Mouse (Mus musculus): ENCODE results near the gene Selenom.

DNA sequence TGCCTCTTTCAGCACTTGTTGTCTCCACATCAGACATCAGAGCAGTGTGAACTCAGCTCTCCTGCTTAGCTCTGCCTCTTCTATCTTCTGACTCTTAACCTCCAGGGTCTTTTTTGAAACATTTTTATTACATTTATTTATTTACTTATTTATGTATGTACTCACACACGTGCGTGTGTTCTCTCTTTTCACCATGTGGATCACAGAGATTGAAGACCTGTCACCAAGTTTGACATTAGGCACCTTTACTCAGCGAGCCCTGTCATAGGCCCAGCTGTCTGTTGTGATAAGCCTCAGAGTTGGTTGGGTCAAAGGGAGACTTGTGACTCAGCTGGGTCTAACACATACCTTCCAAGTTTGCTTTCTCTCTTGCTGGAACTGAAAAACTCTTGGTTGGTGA, 43.4 kb downstream of the Selenom start:
- no peak for TF ChIP-seq CTCF (conservative IDR thresholded peaks at IDR 0.05; ENCODE audit: low read length)
- no peak for TF ChIP-seq POU5F1 (IDR thresholded peaks at IDR 0.05; ENCODE audit: borderline replicate concordance, low read length)
- TF ChIP-seq NANOG (IDR thresholded peaks at IDR 0.05; ENCODE audit: borderline replicate concordance, low read length) = no peak

Data from E14TG2a.4 (cell line).